Mouse (Mus musculus) intestine, embryonic 15.5 days (tissue): ENCODE measurements around the gene Mrpl37. TPM values are rescaled to one million over a fixed set of nuclear protein-coding genes. Genes with fewer than 3 reads are reported as not detected.

Source experiments
- ATAC-seq: fragments of 200-750 bp; cut with Nextera tagmentation; 2 replicates; pipeline ENCODE4 v1.8.0; 2017; ENCODE audit warnings: moderate TSS enrichment, moderate library complexity
- H3K27ac ChIP-seq: fragments of 300-500 bp; sonication (generic); 2 replicates; pipeline ENCODE4 v1.5.1; 2015; ENCODE audit warnings: mild to moderate bottlenecking, inconsistent platforms
- H3K27me3 ChIP-seq: fragments of 300-500 bp; sonication (generic); replicated peaks from 2 replicates; pipeline ENCODE4 v1.6.1; 2015; ENCODE audit warnings: inconsistent platforms
- H3K36me3 ChIP-seq: fragments of 300-500 bp; sonication (generic); 2 replicates; pipeline ENCODE4 v1.6.1; 2015; ENCODE audit warnings: inconsistent platforms
- H3K4me1 ChIP-seq: fragments of 300-500 bp; sonication (generic); replicated peaks from 2 replicates; pipeline ENCODE4 v1.6.1; 2015; ENCODE audit warnings: inconsistent platforms
- H3K4me2 ChIP-seq: fragments of 300-500 bp; sonication (generic); replicated peaks from 2 replicates; pipeline ENCODE4 v1.6.1; 2015; ENCODE audit warnings: mild to moderate bottlenecking, inconsistent platforms
- H3K4me3 ChIP-seq: fragments of 300-500 bp; sonication (generic); replicated peaks from 2 replicates; pipeline ENCODE4 v1.5.1; 2015; ENCODE audit warnings: inconsistent platforms
- H3K9ac ChIP-seq: fragments of 300-500 bp; sonication (generic); 2 replicates; pipeline ENCODE4 v1.6.1; 2015; ENCODE audit warnings: inconsistent platforms
- H3K9me3 ChIP-seq: fragments of 300-500 bp; sonication (generic); 2 replicates; pipeline ENCODE4 v1.6.1; 2016; ENCODE audit warnings: inconsistent platforms
- WGBS: fragments of 180-500 bp; shearing (Covaris S2); methylation state at CpG from one replicate; pipeline ENCODE4 v1.1.7; 2015; 5-methylcytosine and 5-hydroxymethylcytosine counted together
- polyA plus RNA-seq: library from polyadenylated mRNA; unstranded; fragments of >200 nt; fragmentation: Nextera tagmentation; extraction: Ambion mirVana; gene quantifications from 2 replicates; pipeline ENCODE4 v1.2.1, GENCODE M21; 2015

Mrpl37 gene
- polyA plus RNA-seq, 1 experiment from 2014 or later, result 103 TPM

GRCm38 (mm10) chr4:107063214-107063613 is 3.5 kb downstream of the Mrpl37 start:
- H3K4me3 ChIP-seq, result no peak overlapping the region
- H3K4me1 ChIP-seq, result peaks cover 9% of the 10 kb centered on the region
- H3K4me2 ChIP-seq, result no peak overlapping the region
- ATAC-seq, result no peak
- no peak overlapping the region for H3K9ac ChIP-seq
- H3K9me3 ChIP-seq, result no peaks in the 10 kb centered on the region
- H3K27me3 ChIP-seq, result no peaks in the 10 kb centered on the region
- WGBS, result 89% methylated on average over 3 of the region's 3 CpGs
- no peak overlapping the region for H3K27ac ChIP-seq
- H3K36me3 ChIP-seq, result peaks cover 38% of the 10 kb centered on the region

GRCm38 (mm10) chr4:107061560-107061959 is 5.1 kb downstream of the Mrpl37 start:
- no peak overlapping the region for H3K27ac ChIP-seq
- peaks cover 9% of the 10 kb centered on the region for H3K4me1 ChIP-seq
- ATAC-seq, result no peak
- WGBS, result 89% methylated on average over 4 of the region's 4 CpGs
- H3K9me3 ChIP-seq, result no peaks in the 10 kb centered on the region
- no peaks in the 10 kb centered on the region for H3K27me3 ChIP-seq
- H3K4me3 ChIP-seq, result no peak overlapping the region
- no peak overlapping the region for H3K4me2 ChIP-seq
- H3K9ac ChIP-seq, result no peak overlapping the region
- peaks cover 48% of the 10 kb centered on the region for H3K36me3 ChIP-seq

GRCm38 (mm10) chr4:107058781-107059180 is 7.9 kb downstream of the Mrpl37 start:
- 80% methylated on average over 6 of the region's 6 CpGs for WGBS
- ATAC-seq, result no peak
- H3K9ac ChIP-seq, result no peak overlapping the region
- no peaks in the 10 kb centered on the region for H3K4me1 ChIP-seq
- no peak overlapping the region for H3K4me2 ChIP-seq
- no peaks in the 10 kb centered on the region for H3K9me3 ChIP-seq
- H3K27me3 ChIP-seq, result no peaks in the 10 kb centered on the region
- no peak overlapping the region for H3K4me3 ChIP-seq
- H3K36me3 ChIP-seq, result peaks cover 40% of the 10 kb centered on the region
- H3K27ac ChIP-seq, result no peak overlapping the region

- H3K4me3 ChIP-seq, result no peak overlapping the region
- WGBS, result 88% methylated on average over 5 of the region's 5 CpGs
- no peak for ATAC-seq
- H3K9me3 ChIP-seq, result no peaks in the 10 kb centered on the region
- H3K9ac ChIP-seq, result no peak overlapping the region
- H3K27ac ChIP-seq, result no peak overlapping the region
- no peaks in the 10 kb centered on the region for H3K27me3 ChIP-seq
- peaks cover 35% of the 10 kb centered on the region for H3K36me3 ChIP-seq
- no peak overlapping the region for H3K4me2 ChIP-seq
- H3K4me1 ChIP-seq, result no peaks in the 10 kb centered on the region
These were observed 8.3 kb downstream of the Mrpl37 start for GRCm38 (mm10) chr4:107058346-107058745.

GRCm38 (mm10) chr4:107056088-107056487 is 10.6 kb downstream of the Mrpl37 start:
- no peak overlapping the region for H3K4me2 ChIP-seq
- H3K27me3 ChIP-seq, result no peaks in the 10 kb centered on the region
- 83% methylated on average over 3 of the region's 3 CpGs for WGBS
- H3K36me3 ChIP-seq, result peaks cover 20% of the 10 kb centered on the region
- no peaks in the 10 kb centered on the region for H3K9me3 ChIP-seq
- no peaks in the 10 kb centered on the region for H3K4me1 ChIP-seq
- no peak overlapping the region for H3K4me3 ChIP-seq
- no peak overlapping the region for H3K9ac ChIP-seq
- ATAC-seq, result no peak
- no peak overlapping the region for H3K27ac ChIP-seq

GRCm38 (mm10) chr4:107052962-107053553 is 13.6 kb downstream of the Mrpl37 start:
- no peaks in the 10 kb centered on the region for H3K9me3 ChIP-seq
- H3K4me1 ChIP-seq, result no peaks in the 10 kb centered on the region
- H3K36me3 ChIP-seq, result peaks cover 13% of the 10 kb centered on the region
- H3K4me3 ChIP-seq, result no peak overlapping the region
- no peak for ATAC-seq
- no peak overlapping the region for H3K4me2 ChIP-seq
- 56% methylated on average over 5 of the region's 5 CpGs for WGBS
- H3K9ac ChIP-seq, result no peak overlapping the region
- no peak overlapping the region for H3K27ac ChIP-seq
- H3K27me3 ChIP-seq, result no peaks in the 10 kb centered on the region

GRCm38 (mm10) chr4:107051889-107052288 is 14.8 kb downstream of the Mrpl37 start:
- WGBS, result 48% methylated on average over 4 of the region's 4 CpGs

GRCm38 (mm10) chr4:107048568-107049162 is 18.0 kb downstream of the Mrpl37 start:
- Histone ChIP-seq H3K9ac (no peak overlapping the region), H3K4me2 (no peak overlapping the region), H3K4me3 (no peak overlapping the region), H3K4me1 (no peaks in the 10 kb centered on the region), H3K9me3 (no peaks in the 10 kb centered on the region), H3K36me3 (peaks cover 29% of the 10 kb centered on the region), H3K27me3 (no peaks in the 10 kb centered on the region), H3K27ac (no peak overlapping the region)
- no peak for ATAC-seq
- WGBS, result 86% methylated on average over 11 of the region's 11 CpGs

More at GRCm38 (mm10) chr4:107051889-107052288, 14.8 kb downstream of the Mrpl37 start:
- Histone ChIP-seq H3K9me3 (no peaks in the 10 kb centered on the region), H3K27ac (no peak overlapping the region), H3K4me3 (no peak overlapping the region), H3K4me1 (no peaks in the 10 kb centered on the region), H3K9ac (no peak overlapping the region), H3K27me3 (no peaks in the 10 kb centered on the region), H3K4me2 (no peak overlapping the region), H3K36me3 (peaks cover 17% of the 10 kb centered on the region)
- ATAC-seq, result no peak

- no peak for ATAC-seq
- Histone ChIP-seq H3K9me3 (no peaks in the 10 kb centered on the region), H3K4me1 (no peaks in the 10 kb centered on the region), H3K9ac (no peak overlapping the region), H3K4me3 (no peak overlapping the region), H3K4me2 (no peak overlapping the region), H3K27me3 (no peaks in the 10 kb centered on the region), H3K27ac (no peak overlapping the region), H3K36me3 (peaks cover 33% of the 10 kb centered on the region)
- 84% methylated on average over 5 of the region's 5 CpGs for WGBS
These were observed 18.9 kb downstream of the Mrpl37 start for GRCm38 (mm10) chr4:107047806-107048205.

GRCm38 (mm10) chr4:107045188-107045587 is 21.5 kb downstream of the Mrpl37 start:
- no peaks in the 10 kb centered on the region for H3K4me1 ChIP-seq
- 96% methylated on average over 13 of the region's 13 CpGs for WGBS
- no peak for ATAC-seq
- H3K9me3 ChIP-seq, result no peaks in the 10 kb centered on the region
- peaks cover 41% of the 10 kb centered on the region for H3K36me3 ChIP-seq
- no peak overlapping the region for H3K4me3 ChIP-seq
- H3K9ac ChIP-seq, result no peak overlapping the region
- H3K27ac ChIP-seq, result no peak overlapping the region
- H3K27me3 ChIP-seq, result no peaks in the 10 kb centered on the region
- no peak overlapping the region for H3K4me2 ChIP-seq

GRCm38 (mm10) chr4:107042304-107042703 is 24.4 kb downstream of the Mrpl37 start:
- Histone ChIP-seq H3K4me3 (no peak overlapping the region), H3K36me3 (peaks cover 45% of the 10 kb centered on the region), H3K27me3 (no peaks in the 10 kb centered on the region), H3K27ac (no peak overlapping the region), H3K4me2 (no peak overlapping the region), H3K9ac (no peak overlapping the region), H3K4me1 (no peaks in the 10 kb centered on the region), H3K9me3 (no peaks in the 10 kb centered on the region)
- ATAC-seq, result no peak
- whole genome bisulfite sequencing, result 89% methylated on average over 6 of the region's 6 CpGs

GRCm38 (mm10) chr4:107039270-107039669 is 27.4 kb downstream of the Mrpl37 start:
- Histone ChIP-seq H3K4me2 (no peak overlapping the region), H3K4me3 (no peak overlapping the region), H3K9ac (no peak overlapping the region), H3K27ac (no peak overlapping the region), H3K36me3 (peaks cover 39% of the 10 kb centered on the region), H3K9me3 (no peaks in the 10 kb centered on the region), H3K27me3 (no peaks in the 10 kb centered on the region), H3K4me1 (no peaks in the 10 kb centered on the region)
- WGBS, result 85% methylated on average over 8 of the region's 8 CpGs
- ATAC-seq, result no peak

GRCm38 (mm10) chr4:107038303-107038702 is 28.4 kb downstream of the Mrpl37 start:
- Histone ChIP-seq H3K36me3 (peaks cover 44% of the 10 kb centered on the region), H3K4me3 (no peak overlapping the region), H3K27ac (no peak overlapping the region), H3K9ac (no peak overlapping the region), H3K4me1 (no peaks in the 10 kb centered on the region), H3K27me3 (no peaks in the 10 kb centered on the region), H3K9me3 (no peaks in the 10 kb centered on the region), H3K4me2 (no peak overlapping the region)
- WGBS, result 84% methylated on average over 4 of the region's 4 CpGs
- ATAC-seq, result no peak
